Mouse (Mus musculus): ENCODE results near the gene 1700012B09Rik. TPM values are rescaled to one million over a fixed set of nuclear protein-coding genes. Genes with fewer than 3 reads are reported as not detected.

1700012B09Rik gene
- total RNA-seq (2014; rRNA removed), result not detected in 2 replicates
- not detected in 2 replicates for polyA plus RNA-seq (2012; rRNA removed)

- Histone ChIP-seq H3K4me3 (ENCODE audit: insufficient read depth, low read depth, low read length) (no peak within 1 kb of the TSS), H3K4me1 (ENCODE audit: control insufficient read depth, insufficient read depth, low read length) (no peaks in the 10 kb centered on the region), H3K9ac (ENCODE audit: low read depth, low read length) (no peak within 1 kb of the TSS), H3K27ac (replicated peaks; ENCODE audit: insufficient read depth, low read depth, low read length) (no peak within 1 kb of the TSS), H3K27me3 (ENCODE audit: control insufficient read depth, insufficient read depth, low read length) (peaks cover 2% of the 10 kb centered on the region; the same call in 1 of the 2 replicates), H3K79me2 (ENCODE audit: control insufficient read depth, insufficient read depth, low read length) (no peaks in the 10 kb centered on the region), H3K36me3 (ENCODE audit: control insufficient read depth, insufficient read depth, low read length) (no peaks in the 10 kb centered on the region)
- TF ChIP-seq CTCF (IDR thresholded peaks at IDR 0.05; ENCODE audit: low read depth, low read length) (no peak), POLR2A (IDR thresholded peaks at IDR 0.05; ENCODE audit: extremely low read depth, insufficient read depth, low read length) (no peak)
- WGBS, result 33% methylated on average over 23 of the region's 23 CpGs
- no peak for DNase-seq (ENCODE audit: extremely low read depth, low read depth, low spot score)
Measured at GRCm38 (mm10) chr9:14770803-14771471, at the start of gene 1700012B09Rik. 1700012B09Rik (minus strand) TSS chr9:14771030.

GRCm38 (mm10) chr9:14810111-14810510 lies 39.3 kb upstream of the 1700012B09Rik start:
- no peaks in the 10 kb centered on the region for H3K4me1 ChIP-seq (ENCODE audit: control insufficient read depth, insufficient read depth, low read length)

GRCm38 (mm10) chr9:14806786-14807185 lies 36.0 kb upstream of the 1700012B09Rik start:
- Histone ChIP-seq H3K79me2 (ENCODE audit: control insufficient read depth, insufficient read depth, low read length) (no peaks in the 10 kb centered on the region), H3K9ac (ENCODE audit: low read depth, low read length) (no peak overlapping the region), H3K27ac (replicated peaks; ENCODE audit: insufficient read depth, low read depth, low read length) (no peak overlapping the region), H3K27me3 (ENCODE audit: control insufficient read depth, insufficient read depth, low read length) (no peaks in the 10 kb centered on the region), H3K4me1 (ENCODE audit: control insufficient read depth, insufficient read depth, low read length) (no peaks in the 10 kb centered on the region), H3K4me3 (ENCODE audit: insufficient read depth, low read depth, low read length) (no peak overlapping the region), H3K36me3 (ENCODE audit: control insufficient read depth, insufficient read depth, low read length) (peaks cover 14% of the 10 kb centered on the region)
- 87% methylated on average over 1 of the region's 1 CpGs for WGBS
- no peak for DNase-seq (ENCODE audit: extremely low read depth, low read depth, low spot score)
- no peak for TF ChIP-seq CTCF (IDR thresholded peaks at IDR 0.05; ENCODE audit: low read depth, low read length)
- no peak for TF ChIP-seq POLR2A (IDR thresholded peaks at IDR 0.05; ENCODE audit: extremely low read depth, insufficient read depth, low read length)

More at GRCm38 (mm10) chr9:14810111-14810510, 39.3 kb upstream of the 1700012B09Rik start:
- Histone ChIP-seq H3K27ac (replicated peaks; ENCODE audit: insufficient read depth, low read depth, low read length) (no peak overlapping the region), H3K4me3 (ENCODE audit: insufficient read depth, low read depth, low read length) (no peak overlapping the region), H3K36me3 (ENCODE audit: control insufficient read depth, insufficient read depth, low read length) (peaks cover 11% of the 10 kb centered on the region), H3K79me2 (ENCODE audit: control insufficient read depth, insufficient read depth, low read length) (no peaks in the 10 kb centered on the region), H3K9ac (ENCODE audit: low read depth, low read length) (no peak overlapping the region), H3K27me3 (ENCODE audit: control insufficient read depth, insufficient read depth, low read length) (no peaks in the 10 kb centered on the region)
- TF ChIP-seq CTCF (IDR thresholded peaks at IDR 0.05; ENCODE audit: low read depth, low read length), result no peak
- no peak for TF ChIP-seq POLR2A (IDR thresholded peaks at IDR 0.05; ENCODE audit: extremely low read depth, insufficient read depth, low read length)
- no peak for DNase-seq (ENCODE audit: extremely low read depth, low read depth, low spot score)
- WGBS, result 97% methylated on average over 5 of the region's 5 CpGs

- H3K4me3 ChIP-seq (ENCODE audit: insufficient read depth, low read depth, low read length), result no peak overlapping the region
- peaks cover 15% of the 10 kb centered on the region for H3K36me3 ChIP-seq (ENCODE audit: control insufficient read depth, insufficient read depth, low read length)
- H3K79me2 ChIP-seq (ENCODE audit: control insufficient read depth, insufficient read depth, low read length), result no peaks in the 10 kb centered on the region
- no peak for DNase-seq (ENCODE audit: extremely low read depth, low read depth, low spot score)
- WGBS, result 88% methylated on average over 2 of the region's 2 CpGs
- no peak overlapping the region for H3K9ac ChIP-seq (ENCODE audit: low read depth, low read length)
- H3K27me3 ChIP-seq (ENCODE audit: control insufficient read depth, insufficient read depth, low read length), result no peaks in the 10 kb centered on the region
- H3K4me1 ChIP-seq (ENCODE audit: control insufficient read depth, insufficient read depth, low read length), result no peaks in the 10 kb centered on the region
- TF ChIP-seq CTCF (IDR thresholded peaks at IDR 0.05; ENCODE audit: low read depth, low read length), result no peak
- no peak for TF ChIP-seq POLR2A (IDR thresholded peaks at IDR 0.05; ENCODE audit: extremely low read depth, insufficient read depth, low read length)
- H3K27ac ChIP-seq (replicated peaks; ENCODE audit: insufficient read depth, low read depth, low read length), result no peak overlapping the region
Measured at GRCm38 (mm10) chr9:14805714-14806113, 34.9 kb upstream of the 1700012B09Rik start.

GRCm38 (mm10) chr9:14787356-14787755 lies 16.5 kb upstream of the 1700012B09Rik start:
- TF ChIP-seq CTCF (IDR thresholded peaks at IDR 0.05; ENCODE audit: low read depth, low read length) (no peak), POLR2A (IDR thresholded peaks at IDR 0.05; ENCODE audit: extremely low read depth, insufficient read depth, low read length) (no peak)
- no peak for DNase-seq (ENCODE audit: extremely low read depth, low read depth, low spot score)
- no peak overlapping the region for H3K27ac ChIP-seq (replicated peaks; ENCODE audit: insufficient read depth, low read depth, low read length)
- no peak overlapping the region for H3K9ac ChIP-seq (ENCODE audit: low read depth, low read length)
- H3K4me3 ChIP-seq (ENCODE audit: insufficient read depth, low read depth, low read length), result no peak overlapping the region
- H3K36me3 ChIP-seq (ENCODE audit: control insufficient read depth, insufficient read depth, low read length), result peaks cover 13% of the 10 kb centered on the region
- H3K4me1 ChIP-seq (ENCODE audit: control insufficient read depth, insufficient read depth, low read length), result peaks cover 2% of the 10 kb centered on the region; the same call in 1 of the 2 replicates
- WGBS, result 91% methylated on average over 6 of the region's 6 CpGs
- no peaks in the 10 kb centered on the region; the same call in 1 of the 2 replicates for H3K79me2 ChIP-seq (ENCODE audit: control insufficient read depth, insufficient read depth, low read length)
- no peaks in the 10 kb centered on the region for H3K27me3 ChIP-seq (ENCODE audit: control insufficient read depth, insufficient read depth, low read length)
